Mouse (Mus musculus): ENCODE results near the gene Gja4. TPM values are rescaled to one million over a fixed set of nuclear protein-coding genes. Genes with fewer than 3 reads are reported as not detected.

Gene Gja4
- total and polyA plus RNA-seq, 3 experiments: not detected

GRCm38 (mm10) chr4:127278451-127279001, 35.3 kb downstream of the Gja4 start:
- Histone ChIP-seq H3K9ac (ENCODE audit: control insufficient read depth, low read depth, low read length, poor library complexity, severe bottlenecking) (no peak overlapping the region), H3K4me3 (ENCODE audit: control insufficient read depth in 1 of 2, insufficient read depth in 1 of 2, low read depth in 2 of 2, low read length in 2 of 2) (no peak overlapping the region), H3K27ac (ENCODE audit: control insufficient read depth, low read depth, low read length) (no peak overlapping the region), H3K79me2 (ENCODE audit: control insufficient read depth, insufficient read depth, low read length, poor library complexity) (no peaks in the 10 kb centered on the region), H3K27me3 (ENCODE audit: control insufficient read depth in 1 of 2, insufficient read depth in 2 of 2, low read length in 2 of 2) (no peaks in the 10 kb centered on the region), H3K9me3 (replicated peaks; ENCODE audit: insufficient read depth, low read length) (no peaks in the 10 kb centered on the region), H3K36me3 (ENCODE audit: control insufficient read depth in 1 of 2, insufficient read depth in 2 of 2, low read length in 2 of 2) (no peaks in the 10 kb centered on the region), H3K4me1 (ENCODE audit: control insufficient read depth in 1 of 2, insufficient read depth in 2 of 2, low read length in 2 of 2) (no peaks in the 10 kb centered on the region)
- no peak for TF ChIP-seq ZKSCAN1 (IDR thresholded peaks at IDR 0.05; ENCODE audit: low read depth, low read length)
- TF ChIP-seq RCOR1 (IDR thresholded peaks at IDR 0.05; ENCODE audit: low read depth, low read length): no peak
- TF ChIP-seq GABPA (IDR thresholded peaks at IDR 0.05; ENCODE audit: low read depth, low read length): no peak
- TF ChIP-seq POLR2A (IDR thresholded peaks at IDR 0.05; ENCODE audit: control insufficient read depth in 1 of 2, insufficient read depth in 1 of 2, low read depth in 1 of 2, low read length in 2 of 2, poor library complexity in 1 of 2): no peak
- no peak for TF ChIP-seq CHD1 (IDR thresholded peaks at IDR 0.05; ENCODE audit: low read depth, low read length)
- no peak for TF ChIP-seq TAL1 (IDR thresholded peaks at IDR 0.05; ENCODE audit: low read length)
- TF ChIP-seq NELFE (IDR thresholded peaks at IDR 0.05; ENCODE audit: low read depth, low read length): no peak
- no peak for TF ChIP-seq CTCF (IDR thresholded peaks at IDR 0.05 in 2 of 3, conservative IDR thresholded peaks at IDR 0.05 in 1 of 3; ENCODE audit: control insufficient read depth in 1 of 3, insufficient read depth in 1 of 3, low read depth in 2 of 3, low read length in 3 of 3, poor library complexity in 1 of 3, severe bottlenecking in 1 of 3)
- TF ChIP-seq ETS1 (IDR thresholded peaks at IDR 0.05; ENCODE audit: low read depth, low read length): no peak
- TF ChIP-seq MAZ (IDR thresholded peaks at IDR 0.05; ENCODE audit: low read depth, low read length): no peak
- no peak for TF ChIP-seq USF2 (IDR thresholded peaks at IDR 0.05; ENCODE audit: borderline replicate concordance in 1 of 2, insufficient read depth in 1 of 2, low read depth in 1 of 2, low read length in 2 of 2)
- TF ChIP-seq CHD2 (IDR thresholded peaks at IDR 0.05; ENCODE audit: low read length): no peak
- TF ChIP-seq MAFK (IDR thresholded peaks at IDR 0.05; ENCODE audit: borderline replicate concordance, low read depth, low read length): no peak
- no peak for TF ChIP-seq RAD21 (IDR thresholded peaks at IDR 0.05; ENCODE audit: low read depth, low read length)
- no peak for DNase-seq (ENCODE audit: low read depth, low spot score)

- no peaks in the 10 kb centered on the region for H3K4me1 ChIP-seq (ENCODE audit: control insufficient read depth in 1 of 2, insufficient read depth in 2 of 2, low read length in 2 of 2)
- no peak overlapping the region for H3K4me3 ChIP-seq (ENCODE audit: control insufficient read depth in 1 of 2, insufficient read depth in 1 of 2, low read depth in 2 of 2, low read length in 2 of 2)
- H3K36me3 ChIP-seq (ENCODE audit: control insufficient read depth in 1 of 2, insufficient read depth in 2 of 2, low read length in 2 of 2): no peaks in the 10 kb centered on the region
- H3K79me2 ChIP-seq (ENCODE audit: control insufficient read depth, insufficient read depth, low read length, poor library complexity): no peaks in the 10 kb centered on the region
- no peak overlapping the region for H3K9ac ChIP-seq (ENCODE audit: control insufficient read depth, low read depth, low read length, poor library complexity, severe bottlenecking)
- H3K27me3 ChIP-seq (ENCODE audit: control insufficient read depth in 1 of 2, insufficient read depth in 2 of 2, low read length in 2 of 2): no peaks in the 10 kb centered on the region
- no peak for DNase-seq (ENCODE audit: low read depth, low spot score)
- no peaks in the 10 kb centered on the region for H3K9me3 ChIP-seq (replicated peaks; ENCODE audit: insufficient read depth, low read length)
- H3K27ac ChIP-seq (ENCODE audit: control insufficient read depth, low read depth, low read length): no peak overlapping the region
- no peak for TF ChIP-seq MAZ (IDR thresholded peaks at IDR 0.05; ENCODE audit: low read depth, low read length)
- no peak for TF ChIP-seq MEF2A (IDR thresholded peaks at IDR 0.05; ENCODE audit: extremely low read depth, insufficient replicate concordance, low read depth, low read length, poor library complexity, severe bottlenecking)
- TF ChIP-seq RCOR1 (IDR thresholded peaks at IDR 0.05; ENCODE audit: low read depth, low read length): no peak
- no peak for TF ChIP-seq E2F4 (IDR thresholded peaks at IDR 0.05; ENCODE audit: borderline replicate concordance, low read depth, low read length)
- no peak for TF ChIP-seq ZMIZ1 (IDR thresholded peaks at IDR 0.05; ENCODE audit: low read depth, low read length)
- no peak for TF ChIP-seq UBTF (IDR thresholded peaks at IDR 0.05; ENCODE audit: borderline replicate concordance, insufficient read depth, low read depth, low read length)
- TF ChIP-seq CHD1 (IDR thresholded peaks at IDR 0.05; ENCODE audit: low read depth, low read length): no peak
- TF ChIP-seq MAFK (IDR thresholded peaks at IDR 0.05; ENCODE audit: borderline replicate concordance, low read depth, low read length): no peak
- no peak for TF ChIP-seq TBP (IDR thresholded peaks at IDR 0.05; ENCODE audit: low read depth, low read length)
- no peak for TF ChIP-seq MYC (IDR thresholded peaks at IDR 0.05; ENCODE audit: low read depth, low read length)
- TF ChIP-seq MYB (IDR thresholded peaks at IDR 0.05; ENCODE audit: low read depth, low read length): no peak
- TF ChIP-seq HCFC1 (IDR thresholded peaks at IDR 0.05; ENCODE audit: low read depth, low read length): no peak
- TF ChIP-seq ETS1 (IDR thresholded peaks at IDR 0.05; ENCODE audit: low read depth, low read length): no peak
- no peak for TF ChIP-seq MAX (IDR thresholded peaks at IDR 0.05; ENCODE audit: low read length)
- TF ChIP-seq TAL1 (IDR thresholded peaks at IDR 0.05; ENCODE audit: low read length): no peak
- TF ChIP-seq POLR2A (IDR thresholded peaks at IDR 0.05; ENCODE audit: control insufficient read depth in 1 of 2, insufficient read depth in 1 of 2, low read depth in 1 of 2, low read length in 2 of 2, poor library complexity in 1 of 2): no peak
- TF ChIP-seq MXI1 (IDR thresholded peaks at IDR 0.05; ENCODE audit: low read depth, low read length): no peak
- TF ChIP-seq POLR2AphosphoS2 (IDR thresholded peaks at IDR 0.05; ENCODE audit: low read length): no peak
- no peak for TF ChIP-seq USF2 (IDR thresholded peaks at IDR 0.05; ENCODE audit: borderline replicate concordance in 1 of 2, insufficient read depth in 1 of 2, low read depth in 1 of 2, low read length in 2 of 2)
Measured at GRCm38 (mm10) chr4:127264183-127264554, 49.7 kb downstream of the Gja4 start.

All from MEL (cell line).